Mouse (Mus musculus) kidney, adult 2 months (tissue): ENCODE data around the gene Nkx2-4.

Experiments used
- CTCF ChIP-seq: fragments of 200-500 bp; conservative IDR thresholded peaks from 2 replicates; pipeline ENCODE4 v1.5.1; 2011; ENCODE audit warnings: low read depth, mild to moderate bottlenecking, control low read depth, low read length, moderate library complexity, mixed read lengths; ENCODE audit not compliant: insufficient read depth, insufficient read length
- POLR2A ChIP-seq: fragments of 200-500 bp; IDR thresholded peaks from one replicate; pipeline ENCODE4 v1.6.1; 2011; ENCODE audit warnings: low read depth, low read length, control low read depth

DNA sequence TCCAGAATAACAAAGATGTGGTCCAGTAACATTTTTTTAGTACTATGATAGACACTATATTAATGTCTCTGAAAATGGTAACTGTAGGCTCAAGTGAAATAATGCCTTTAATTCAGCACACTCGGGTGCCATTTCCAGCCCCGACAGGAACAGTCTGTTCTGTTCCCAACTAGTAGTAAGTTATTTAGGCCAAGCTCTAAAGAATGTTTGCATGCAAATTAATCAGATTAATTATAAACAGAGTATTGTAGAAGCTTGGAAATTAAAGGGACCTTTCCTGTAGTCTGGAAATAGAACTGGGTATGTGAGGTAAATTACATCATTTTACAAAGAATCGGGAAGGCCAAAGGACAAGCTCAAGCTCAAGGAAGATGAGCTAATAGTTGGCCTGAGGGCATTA, 38.2 kb downstream of the Nkx2-4 start:
- TF ChIP-seq CTCF (no peak), POLR2A (no peak)
